Mouse (Mus musculus): ENCODE measurements around the gene Eaf2. TPM values are rescaled to one million over a fixed set of nuclear protein-coding genes. Genes with fewer than 3 reads are reported as not detected.

Eaf2 gene
- total RNA-seq, 1 experiment from 2014 or later = 1.6 TPM

GRCm38 (mm10) chr16:36770191-36770771, 104.5 kb downstream of the Eaf2 start:
- DNase-seq = no peak

- no peak for DNase-seq
Observed at GRCm38 (mm10) chr16:36751979-36752378, 122.8 kb downstream of the Eaf2 start.

- no peak for DNase-seq
Observed at GRCm38 (mm10) chr16:36747767-36748166, 127.0 kb downstream of the Eaf2 start.

GRCm38 (mm10) chr16:36747068-36747467, 127.7 kb downstream of the Eaf2 start:
- no peak for DNase-seq

- no peak for DNase-seq
Observed at GRCm38 (mm10) chr16:36743580-36743979, 131.2 kb downstream of the Eaf2 start.

Small RNA genes within 50 kb of the gene (microRNA-seq; reads per million reads assigned to microRNA genes)
- 0 reads per million in 2 experiments for gene Gm22617

Other genes starting within 250 kb of the Eaf2 start
- gene Cd86, start 208.9 kb downstream of the Eaf2 start, total RNA-seq (2021) = 0.55 and 0.62 TPM in 2 replicates
- gene Ildr1, start 181.0 kb downstream of the Eaf2 start, total RNA-seq (2021) = not detected in 2 replicates
- gene Slc15a2, start 90.0 kb downstream of the Eaf2 start, total RNA-seq (2021) = 1.1 and 1.7 TPM in 2 replicates
- gene Iqcb1, start 46.6 kb downstream of the Eaf2 start, total RNA-seq (2021) = 18.6 and 19.5 TPM in 2 replicates
- gene Golgb1, start 137 bp upstream of the Eaf2 start, total RNA-seq (2021) = 60.8 and 97.3 TPM in 2 replicates
- 6.5 and 10.5 TPM in 2 replicates for gene Hcls1, start 60.0 kb upstream of the Eaf2 start, total RNA-seq (2021)
- gene Fbxo40, start 115.5 kb upstream of the Eaf2 start, total RNA-seq (2021) = 0.15 TPM in 1 of 2 replicates, not detected in the other
- gene Polq, start 136.8 kb upstream of the Eaf2 start, total RNA-seq (2021) = 1.0 and 2.1 TPM in 2 replicates